Mouse (Mus musculus) forebrain, embryonic 12.5 days (tissue): Measurements from ENCODE around the gene Slc7a11. TPM values are rescaled to one million over a fixed set of nuclear protein-coding genes. Genes with fewer than 3 reads are reported as not detected.

Experiments
- ATAC-seq: fragments of 200-750 bp; cut with Nextera tagmentation; 2 replicates; pipeline ENCODE4 v1.8.0; 2017; ENCODE audit warnings: moderate TSS enrichment; ENCODE audit not compliant: low FRiP score
- H3K27ac ChIP-seq: fragments of 300-500 bp; sonication (generic); 2 replicates; pipeline ENCODE4 v1.5.1; 2016; ENCODE audit warnings: mild to moderate bottlenecking
- H3K27me3 ChIP-seq: fragments of 300-500 bp; sonication (generic); 2 replicates; pipeline ENCODE4 v1.6.1; 2016; ENCODE audit warnings: mild to moderate bottlenecking
- H3K36me3 ChIP-seq: fragments of 300-500 bp; sonication (generic); replicated peaks from 2 replicates; pipeline ENCODE4 v1.6.1; 2016; ENCODE audit warnings: mild to moderate bottlenecking
- H3K4me1 ChIP-seq: fragments of 300-500 bp; sonication (generic); 2 replicates; pipeline ENCODE4 v1.6.1; 2016
- H3K4me2 ChIP-seq: fragments of 300-500 bp; sonication (generic); 2 replicates; pipeline ENCODE4 v1.6.1; 2016; ENCODE audit warnings: mild to moderate bottlenecking, moderate library complexity
- H3K4me3 ChIP-seq: fragments of 300-500 bp; sonication (generic); replicated peaks from 2 replicates; pipeline ENCODE4 v1.5.1; 2016; ENCODE audit warnings: mild to moderate bottlenecking
- H3K9ac ChIP-seq: fragments of 300-500 bp; sonication (generic); 2 replicates; pipeline ENCODE4 v1.6.1; 2016; ENCODE audit warnings: mild to moderate bottlenecking
- H3K9me3 ChIP-seq: fragments of 300-500 bp; sonication (generic); 2 replicates; pipeline ENCODE4 v1.6.1; 2016
- WGBS: fragments of 180-500 bp; shearing (Covaris S2); methylation state at CpG from one replicate; pipeline ENCODE4 v1.1.7; 2016; 5-methylcytosine and 5-hydroxymethylcytosine counted together
- polyA plus RNA-seq: library from polyadenylated mRNA; unstranded; fragments of >200 nt; fragmentation: Nextera tagmentation; extraction: Ambion mirVana; gene quantifications from 2 replicates; pipeline ENCODE4 v1.2.1, GENCODE M21; 2016

Slc7a11 gene
- polyA plus RNA-seq, 1 experiment from 2014 or later, result 2.3 TPM

DNA sequence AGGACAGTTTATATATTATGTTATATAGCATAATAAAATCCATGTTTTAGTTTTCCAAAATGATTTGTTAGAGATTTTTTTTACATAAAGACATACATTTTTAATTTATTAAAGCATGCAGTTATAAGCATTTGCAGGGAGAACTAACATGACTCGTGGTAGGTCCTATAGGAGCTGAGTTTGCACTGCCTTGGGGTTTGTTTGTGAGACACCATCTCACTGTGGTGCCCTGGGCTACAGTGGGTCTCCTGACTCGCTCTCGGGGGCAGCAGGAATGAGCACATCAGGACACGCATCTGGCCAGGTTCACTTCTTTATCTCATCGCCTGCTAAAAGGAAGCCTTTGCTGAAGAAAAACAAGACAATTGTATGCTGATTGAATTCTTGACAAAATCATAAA is 257.0 kb downstream of the Slc7a11 start:
- Histone ChIP-seq H3K4me2 (no peak overlapping the region), H3K9me3 (no peaks in the 10 kb centered on the region), H3K36me3 (no peaks in the 10 kb centered on the region), H3K27me3 (no peaks in the 10 kb centered on the region), H3K4me3 (no peak overlapping the region), H3K27ac (no peak overlapping the region), H3K9ac (no peak overlapping the region), H3K4me1 (no peaks in the 10 kb centered on the region)
- 86% methylated on average over 5 of the region's 5 CpGs for WGBS
- no peak for ATAC-seq

DNA sequence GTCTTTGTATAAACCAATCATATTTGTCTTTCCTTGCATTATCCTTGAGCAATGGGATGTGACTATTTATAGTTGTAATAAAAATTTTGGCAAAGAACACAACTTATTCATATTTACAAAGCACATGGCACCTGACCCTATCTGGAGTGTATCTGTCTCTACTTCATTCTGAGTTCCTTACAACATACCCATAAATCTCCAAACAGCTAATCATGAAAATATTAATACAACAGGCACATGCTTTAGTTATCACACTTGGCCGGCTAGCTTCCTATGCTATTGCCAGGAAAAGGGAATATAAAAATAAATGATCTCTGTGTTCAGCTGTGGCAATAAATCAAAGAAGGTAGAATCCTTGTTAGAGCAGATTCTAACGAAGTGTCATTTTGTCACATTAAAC is 257.5 kb downstream of the Slc7a11 start:
- Histone ChIP-seq H3K4me1 (no peaks in the 10 kb centered on the region), H3K4me3 (no peak overlapping the region), H3K27ac (no peak overlapping the region), H3K4me2 (no peak overlapping the region), H3K9me3 (no peaks in the 10 kb centered on the region), H3K27me3 (no peaks in the 10 kb centered on the region), H3K36me3 (no peaks in the 10 kb centered on the region), H3K9ac (no peak overlapping the region)
- no peak for ATAC-seq
- WGBS, result 89% methylated on average over 2 of the region's 2 CpGs

DNA sequence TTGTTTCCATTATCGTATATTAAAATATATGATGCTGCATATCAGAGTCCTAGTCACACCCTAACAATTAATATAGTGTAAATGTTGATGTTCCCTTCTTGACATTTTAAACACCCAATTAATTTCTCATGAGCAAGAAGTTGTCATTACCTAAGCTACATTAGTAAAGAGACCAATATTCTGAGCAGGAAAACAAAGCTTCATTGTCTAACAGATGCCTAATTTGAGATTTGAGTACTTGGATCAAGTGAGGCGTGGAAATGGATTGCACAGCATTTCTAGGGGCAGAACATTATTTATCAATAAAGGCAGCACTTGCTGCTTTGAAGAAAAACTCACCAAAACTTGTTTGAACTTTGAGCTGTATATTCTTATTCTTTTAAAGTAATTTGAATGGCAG is 282.7 kb downstream of the Slc7a11 start:
- Histone ChIP-seq H3K27me3 (no peaks in the 10 kb centered on the region), H3K36me3 (no peaks in the 10 kb centered on the region), H3K9ac (no peak overlapping the region), H3K9me3 (no peaks in the 10 kb centered on the region), H3K27ac (no peak overlapping the region), H3K4me1 (no peaks in the 10 kb centered on the region), H3K4me3 (no peak overlapping the region), H3K4me2 (no peak overlapping the region)
- ATAC-seq, result no peak
- 81% methylated on average over 2 of the region's 2 CpGs for WGBS

DNA sequence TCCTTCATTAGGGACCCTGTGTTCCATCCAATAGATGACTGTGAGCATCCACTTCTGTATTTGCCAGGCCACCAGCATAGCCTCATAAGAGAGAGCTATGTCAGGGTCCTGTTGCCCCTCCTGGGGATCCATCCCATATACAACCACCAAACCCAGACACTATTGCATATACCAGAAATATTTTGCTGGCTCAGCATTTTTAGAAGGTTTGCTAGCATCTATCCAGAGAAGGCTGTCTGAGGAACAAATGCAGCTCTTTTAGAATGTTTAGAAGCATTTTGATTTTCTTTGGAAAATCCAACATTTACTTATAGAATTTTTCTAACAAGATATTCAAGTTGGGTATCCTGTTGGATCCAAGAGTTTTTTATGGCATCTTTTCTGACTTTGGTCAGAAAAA is 299.3 kb downstream of the Slc7a11 start:
- Histone ChIP-seq H3K27me3 (no peaks in the 10 kb centered on the region), H3K36me3 (no peaks in the 10 kb centered on the region), H3K4me3 (no peak overlapping the region), H3K4me2 (no peak overlapping the region), H3K9me3 (no peaks in the 10 kb centered on the region), H3K9ac (no peak overlapping the region), H3K4me1 (no peaks in the 10 kb centered on the region), H3K27ac (no peak overlapping the region)
- no peak for ATAC-seq

DNA sequence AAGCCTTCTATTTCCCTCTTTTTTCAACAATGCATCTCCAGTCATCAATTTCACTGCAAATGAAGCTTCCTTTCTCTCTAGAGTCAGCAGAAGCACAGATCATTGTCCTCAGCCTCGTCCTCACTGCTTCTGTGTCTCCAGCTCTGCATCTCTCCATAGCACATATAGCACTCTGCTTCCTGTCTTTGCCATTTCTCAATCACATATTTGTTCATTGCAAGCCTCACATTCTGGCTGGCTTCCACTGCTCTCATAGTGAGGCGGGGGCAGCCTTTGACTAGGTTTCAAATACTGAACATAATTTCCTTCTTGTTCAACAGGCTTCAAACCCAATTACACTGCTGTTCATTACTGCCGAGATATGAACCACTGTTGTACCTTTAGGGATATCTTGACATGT is 305.1 kb downstream of the Slc7a11 start:
- WGBS, result 73% methylated on average over 3 of the region's 3 CpGs
- no peak for ATAC-seq
- no peaks in the 10 kb centered on the region for H3K4me1 ChIP-seq

DNA sequence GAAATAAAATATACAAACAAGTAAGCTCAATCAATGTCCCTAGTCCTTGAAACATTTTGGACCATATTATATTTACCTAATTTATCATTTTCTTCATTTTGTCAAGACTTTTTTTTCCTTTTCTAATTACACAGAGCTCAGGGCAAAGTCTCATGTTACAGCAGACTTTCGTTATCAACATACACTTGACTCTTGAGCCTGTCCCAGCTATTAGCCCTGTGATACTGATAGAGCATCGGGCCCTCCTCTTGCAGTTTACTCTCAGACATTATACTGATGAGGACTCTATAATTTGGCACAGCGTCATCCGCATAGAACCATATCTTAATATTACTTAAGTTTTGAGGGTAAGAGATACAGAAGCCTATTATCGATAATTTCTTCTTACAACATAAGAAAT is 311.2 kb downstream of the Slc7a11 start:
- H3K4me2 ChIP-seq, result no peak overlapping the region
- no peaks in the 10 kb centered on the region for H3K36me3 ChIP-seq
- no peak for ATAC-seq
- H3K4me3 ChIP-seq, result no peak overlapping the region
- no peaks in the 10 kb centered on the region for H3K27me3 ChIP-seq
- H3K27ac ChIP-seq, result no peak overlapping the region
- H3K9ac ChIP-seq, result no peak overlapping the region
- H3K9me3 ChIP-seq, result no peaks in the 10 kb centered on the region
- H3K4me1 ChIP-seq, result no peaks in the 10 kb centered on the region
- WGBS, result 80% methylated on average over 5 of the region's 5 CpGs

More for the DNA sequence above, 305.1 kb downstream of the Slc7a11 start:
- Histone ChIP-seq H3K9me3 (no peaks in the 10 kb centered on the region), H3K4me3 (no peak overlapping the region), H3K36me3 (no peaks in the 10 kb centered on the region), H3K27me3 (no peaks in the 10 kb centered on the region), H3K4me2 (no peak overlapping the region), H3K9ac (no peak overlapping the region), H3K27ac (no peak overlapping the region)

DNA sequence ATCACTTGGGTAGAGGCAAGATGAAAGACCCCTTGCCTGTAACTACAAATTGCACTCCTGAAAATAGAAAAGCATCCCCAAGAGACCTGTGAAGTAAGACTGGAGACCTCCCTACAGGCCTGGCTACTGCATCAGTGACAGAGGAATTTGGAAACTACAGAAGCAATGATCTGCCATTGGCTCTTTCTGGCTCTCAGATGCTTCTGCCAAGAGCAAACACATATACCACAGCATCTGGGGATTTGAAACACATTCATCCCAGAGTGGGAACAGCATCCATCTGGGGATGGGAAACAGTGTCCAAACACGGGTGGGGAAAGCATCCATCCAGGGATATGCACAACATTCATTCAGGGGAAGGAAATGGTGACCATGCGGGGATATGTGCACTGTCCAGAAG is 313.1 kb downstream of the Slc7a11 start:
- no peak overlapping the region for H3K9ac ChIP-seq
- WGBS, result 93% methylated on average over 2 of the region's 2 CpGs
- no peak for ATAC-seq
- H3K27me3 ChIP-seq, result no peaks in the 10 kb centered on the region
- H3K4me3 ChIP-seq, result no peak overlapping the region
- H3K27ac ChIP-seq, result no peak overlapping the region
- H3K4me1 ChIP-seq, result no peaks in the 10 kb centered on the region
- H3K36me3 ChIP-seq, result no peaks in the 10 kb centered on the region
- no peaks in the 10 kb centered on the region for H3K9me3 ChIP-seq
- H3K4me2 ChIP-seq, result no peak overlapping the region

DNA sequence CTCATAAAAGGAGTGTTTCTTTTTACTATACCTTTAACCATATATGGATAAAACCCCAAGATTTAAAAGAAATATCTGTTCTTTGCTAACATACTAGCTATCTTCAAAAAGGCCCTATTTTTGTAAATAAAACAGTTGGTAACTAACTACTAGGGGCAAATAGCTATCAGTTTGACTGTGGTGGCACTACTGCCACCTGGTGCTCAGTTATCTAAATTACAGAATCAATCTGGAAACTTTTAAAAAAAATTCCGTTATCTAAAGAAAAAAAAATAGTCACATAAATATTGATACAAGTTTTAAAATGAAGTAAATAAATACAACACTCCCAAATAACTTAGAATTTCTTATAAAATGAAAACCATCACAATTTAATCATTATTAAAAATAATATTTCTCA is 322.4 kb downstream of the Slc7a11 start:
- Histone ChIP-seq H3K4me1 (no peaks in the 10 kb centered on the region), H3K9ac (no peak overlapping the region), H3K36me3 (no peaks in the 10 kb centered on the region), H3K27me3 (no peaks in the 10 kb centered on the region), H3K27ac (no peak overlapping the region), H3K4me3 (no peak overlapping the region), H3K9me3 (no peaks in the 10 kb centered on the region), H3K4me2 (no peak overlapping the region)
- no peak for ATAC-seq
- 70% methylated on average over 1 of the region's 1 CpGs for WGBS

DNA sequence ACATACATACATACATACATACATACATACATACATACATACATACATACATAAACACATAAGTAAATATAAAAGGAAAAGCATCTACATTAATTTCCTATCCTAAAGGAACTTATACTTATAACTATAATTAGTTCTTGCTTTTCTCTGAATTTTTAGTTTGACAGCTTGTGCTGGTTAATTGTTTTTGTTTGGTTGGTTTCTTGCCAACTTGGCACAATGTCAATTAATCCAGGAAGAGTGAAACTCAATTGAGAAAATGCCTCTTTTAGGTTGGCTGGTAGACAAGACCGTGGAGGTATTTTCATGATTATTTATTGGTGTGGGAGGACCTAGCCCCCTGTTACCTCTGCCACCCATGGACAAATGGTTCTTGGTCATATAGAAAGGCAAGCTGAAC is 327.1 kb downstream of the Slc7a11 start:
- Histone ChIP-seq H3K4me2 (no peak overlapping the region), H3K4me3 (no peak overlapping the region), H3K27me3 (no peaks in the 10 kb centered on the region), H3K9me3 (no peaks in the 10 kb centered on the region), H3K27ac (no peak overlapping the region), H3K9ac (no peak overlapping the region), H3K4me1 (no peaks in the 10 kb centered on the region), H3K36me3 (no peaks in the 10 kb centered on the region)
- no peak for ATAC-seq
- WGBS, result 63% methylated on average over 1 of the region's 1 CpGs

DNA sequence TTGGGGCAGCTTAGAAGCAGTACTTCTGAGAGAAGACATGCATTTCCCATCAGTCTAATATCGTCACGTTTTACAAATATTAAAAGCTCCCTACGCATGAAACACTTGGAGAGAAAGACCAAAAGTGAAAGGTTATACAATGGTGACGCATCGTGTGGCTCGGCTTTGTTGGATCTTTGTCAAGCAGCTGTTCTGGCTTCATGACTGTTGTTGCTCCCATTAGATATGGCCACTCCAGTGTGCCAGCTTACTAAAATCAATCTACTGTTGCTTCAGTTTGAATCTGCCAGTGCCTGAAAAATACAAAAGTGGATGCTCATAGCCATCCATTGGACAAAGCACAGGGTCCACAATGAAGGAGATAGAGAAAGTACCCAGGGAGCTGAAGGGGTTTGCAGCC is 337.9 kb downstream of the Slc7a11 start:
- no peak for ATAC-seq
- H3K4me2 ChIP-seq, result no peak overlapping the region
- no peaks in the 10 kb centered on the region for H3K9me3 ChIP-seq
- no peaks in the 10 kb centered on the region for H3K27me3 ChIP-seq
- no peaks in the 10 kb centered on the region for H3K36me3 ChIP-seq
- 91% methylated on average over 6 of the region's 6 CpGs for WGBS
- H3K27ac ChIP-seq, result no peak overlapping the region
- no peaks in the 10 kb centered on the region for H3K4me1 ChIP-seq
- no peak overlapping the region for H3K4me3 ChIP-seq
- H3K9ac ChIP-seq, result no peak overlapping the region

DNA sequence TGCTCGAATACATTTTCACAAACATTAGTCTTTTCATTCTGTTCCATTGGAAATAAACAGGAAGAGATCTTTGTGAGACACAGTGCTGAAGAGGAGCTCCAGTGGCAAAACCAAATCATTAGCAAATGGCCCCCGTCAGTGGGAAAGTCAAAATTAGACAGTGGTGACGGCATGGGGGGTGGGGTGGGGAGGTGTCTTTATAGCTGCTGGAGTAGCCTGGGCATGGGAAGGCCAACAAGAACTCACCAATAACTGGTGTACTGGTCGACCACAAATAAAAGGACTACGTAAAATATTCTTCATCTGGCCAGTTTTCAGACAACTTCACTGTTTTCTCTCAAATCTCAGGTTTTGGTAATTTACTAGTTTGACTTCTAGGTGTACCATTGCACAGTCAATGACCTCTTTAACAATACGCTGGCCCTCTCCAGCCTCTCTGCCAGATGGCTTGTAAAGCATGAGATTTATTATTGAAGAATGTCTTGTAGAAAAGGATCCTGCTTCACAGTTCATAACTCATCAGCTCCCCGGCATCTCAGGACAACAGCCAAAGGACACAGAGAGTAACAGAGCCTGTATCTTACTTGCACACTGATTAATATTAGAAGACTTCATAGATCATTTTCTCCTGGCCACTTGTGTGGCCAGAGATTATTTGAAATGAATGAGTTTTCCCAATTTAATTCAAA is 348.9 kb downstream of the Slc7a11 start:
- 92% methylated on average over 7 of the region's 7 CpGs for WGBS
- H3K36me3 ChIP-seq, result no peaks in the 10 kb centered on the region
- H3K27me3 ChIP-seq, result no peaks in the 10 kb centered on the region
- H3K4me2 ChIP-seq, result no peak overlapping the region
- no peak overlapping the region for H3K9ac ChIP-seq
- no peaks in the 10 kb centered on the region for H3K4me1 ChIP-seq
- H3K27ac ChIP-seq, result no peak overlapping the region
- H3K9me3 ChIP-seq, result no peaks in the 10 kb centered on the region
- ATAC-seq, result no peak
- no peak overlapping the region for H3K4me3 ChIP-seq

DNA sequence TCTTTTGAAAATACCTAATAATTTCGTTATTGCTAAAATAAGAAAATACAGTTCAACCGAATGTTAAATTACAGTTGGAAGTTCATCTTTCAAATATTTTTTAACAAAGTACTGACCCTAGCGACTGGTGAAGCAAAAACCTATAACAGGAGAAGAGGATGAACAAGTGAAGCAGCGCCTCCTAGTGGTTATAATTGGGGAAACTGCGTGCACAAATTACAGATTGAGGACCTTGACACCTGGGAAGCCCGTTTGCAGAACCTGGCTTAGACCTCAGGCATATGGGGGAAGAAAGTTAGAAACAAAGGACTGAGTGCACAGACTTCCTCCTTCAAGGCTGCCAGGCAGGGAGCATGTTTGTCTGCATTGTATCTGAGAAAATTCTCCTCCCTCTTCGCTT is 366.4 kb downstream of the Slc7a11 start:
- Histone ChIP-seq H3K9me3 (no peaks in the 10 kb centered on the region), H3K27ac (no peak overlapping the region), H3K4me2 (no peak overlapping the region), H3K4me1 (no peaks in the 10 kb centered on the region), H3K27me3 (no peaks in the 10 kb centered on the region), H3K36me3 (no peaks in the 10 kb centered on the region), H3K9ac (no peak overlapping the region), H3K4me3 (no peak overlapping the region)
- WGBS, result 16% methylated on average over 7 of the region's 7 CpGs
- 0 out of 2 replicates have a peak, but pooled peaks have one; percentile 57 for ATAC-seq

DNA sequence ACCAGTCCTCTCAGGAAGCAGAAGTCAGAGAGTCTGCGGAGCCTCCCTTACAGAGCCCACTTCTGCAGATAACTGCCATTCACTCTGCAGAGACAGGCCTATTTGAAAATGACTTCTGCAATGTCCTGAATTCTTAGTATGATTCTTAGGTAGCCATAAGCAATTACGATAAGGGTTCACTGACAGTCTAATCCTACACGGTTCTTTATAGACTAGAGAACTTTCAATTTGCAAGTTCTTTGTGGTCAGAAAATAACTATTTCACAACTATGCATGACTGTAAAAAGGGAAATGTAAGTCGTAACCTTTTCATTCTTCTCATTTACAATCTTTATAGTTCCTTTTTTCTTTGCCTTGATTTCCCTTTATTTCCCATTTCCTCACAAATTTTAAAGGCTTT is 380.0 kb downstream of the Slc7a11 start:
- Histone ChIP-seq H3K36me3 (no peaks in the 10 kb centered on the region), H3K9ac (no peak overlapping the region), H3K27me3 (no peaks in the 10 kb centered on the region), H3K4me2 (no peak overlapping the region), H3K27ac (no peak overlapping the region), H3K4me3 (no peak overlapping the region), H3K9me3 (no peaks in the 10 kb centered on the region), H3K4me1 (no peaks in the 10 kb centered on the region)
- no peak for ATAC-seq
- 90% methylated on average over 4 of the region's 4 CpGs for WGBS
